Mouse (Mus musculus): ENCODE results near the gene Cdc42bpb. TPM values are rescaled to one million over a fixed set of nuclear protein-coding genes. Genes with fewer than 3 reads are reported as not detected.

Cdc42bpb gene
- polyA plus RNA-seq, 1 experiment from 2014 or later = 43.4 TPM

DNA sequence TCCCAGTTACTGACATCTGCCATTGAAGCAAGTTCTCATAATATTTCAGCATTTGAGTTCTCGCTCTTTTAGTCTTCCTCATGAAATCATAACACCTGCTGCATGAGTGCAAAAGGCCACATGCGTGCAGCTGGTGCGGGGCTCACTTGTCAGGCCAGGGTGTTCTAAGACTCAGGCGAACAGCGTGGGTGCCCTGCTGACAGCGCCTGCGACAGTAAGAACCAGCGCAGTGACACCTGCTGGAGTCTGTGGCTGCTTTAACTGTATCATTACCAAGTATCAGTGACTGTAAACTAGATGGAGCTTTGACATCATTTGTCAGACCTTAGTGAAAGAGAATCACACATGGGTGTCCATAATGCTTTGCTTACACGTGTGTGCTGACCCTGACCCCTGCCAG is 126.3 kb downstream of the Cdc42bpb start:
- H3K4me2 ChIP-seq (replicated peaks; ENCODE audit: low read depth, low read length) = no peak overlapping the region
- no peak overlapping the region for H3K9ac ChIP-seq (ENCODE audit: low read depth, low read length)
- ATAC-seq (ENCODE audit: low FRiP score, low TSS enrichment) = no peak
- H3K27me3 ChIP-seq (ENCODE audit: control insufficient read depth, insufficient read depth, low read length) = no peaks in the 10 kb centered on the region
- no peak overlapping the region for H3K27ac ChIP-seq (ENCODE audit: low read depth, low read length)
- H3K9me3 ChIP-seq (ENCODE audit: control insufficient read depth, low read length) = no peaks in the 10 kb centered on the region
- H3K4me1 ChIP-seq (ENCODE audit: control insufficient read depth, insufficient read depth, low read length) = no peaks in the 10 kb centered on the region
- WGBS = 70% methylated on average over 9 of the region's 9 CpGs
- peaks cover 22% of the 10 kb centered on the region; the same call in 1 of the 2 replicates for H3K36me3 ChIP-seq (ENCODE audit: control insufficient read depth, insufficient read depth, low read length)
- no peak overlapping the region for H3K4me3 ChIP-seq (ENCODE audit: low read length)

DNA sequence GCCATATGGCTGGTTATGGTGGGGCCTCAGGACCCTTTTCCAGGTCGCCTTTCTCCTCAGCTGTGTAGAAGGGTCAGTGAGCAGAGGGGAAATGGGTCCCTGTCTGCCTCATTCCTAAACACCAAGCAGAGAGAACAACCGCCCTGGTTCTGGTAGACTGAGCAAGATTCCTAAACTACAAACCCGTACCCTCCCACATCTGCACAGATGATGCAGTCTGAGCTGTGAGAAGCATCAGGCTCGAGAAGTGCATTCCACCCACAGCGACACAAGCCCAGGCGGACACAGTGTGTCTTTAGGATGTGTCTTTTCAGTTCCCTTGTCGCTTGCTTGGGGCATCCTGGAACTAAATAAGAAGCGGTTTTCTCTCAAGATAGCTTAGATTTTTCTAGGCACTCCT is 127.4 kb downstream of the Cdc42bpb start:
- Histone ChIP-seq H3K9me3 (ENCODE audit: control insufficient read depth, low read length) (no peaks in the 10 kb centered on the region), H3K36me3 (ENCODE audit: control insufficient read depth, insufficient read depth, low read length) (peaks cover 21% of the 10 kb centered on the region; the same call in 1 of the 2 replicates), H3K4me3 (ENCODE audit: low read length) (no peak overlapping the region), H3K4me2 (replicated peaks; ENCODE audit: low read depth, low read length) (no peak overlapping the region), H3K9ac (ENCODE audit: low read depth, low read length) (no peak overlapping the region), H3K27me3 (ENCODE audit: control insufficient read depth, insufficient read depth, low read length) (no peaks in the 10 kb centered on the region), H3K27ac (ENCODE audit: low read depth, low read length) (no peak overlapping the region), H3K4me1 (ENCODE audit: control insufficient read depth, insufficient read depth, low read length) (no peaks in the 10 kb centered on the region)
- ATAC-seq (ENCODE audit: low FRiP score, low TSS enrichment) = peak; percentile 57; the same call in 1 of the 2 replicates
- WGBS = 60% methylated on average over 8 of the region's 8 CpGs

DNA sequence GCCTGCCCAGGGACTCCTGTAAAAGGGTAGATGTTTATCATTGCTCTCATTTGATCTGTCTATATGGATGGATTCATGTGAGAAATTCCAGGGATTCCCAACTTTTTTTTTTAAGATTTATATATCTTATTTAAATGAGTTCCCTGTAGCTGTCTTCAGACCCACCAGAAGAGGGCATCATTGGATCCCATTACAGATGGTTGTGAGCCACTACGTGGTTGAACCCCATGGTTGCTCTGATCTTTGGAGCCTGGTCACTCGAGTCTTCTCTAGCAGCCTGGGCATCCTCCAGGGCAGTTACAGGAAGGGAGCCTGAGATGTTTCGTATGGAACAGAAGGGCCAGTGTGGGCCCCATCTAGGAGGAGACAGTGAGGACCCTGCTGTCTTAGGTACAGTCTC is 128.4 kb downstream of the Cdc42bpb start:
- Histone ChIP-seq H3K36me3 (ENCODE audit: control insufficient read depth, insufficient read depth, low read length) (peaks cover 25% of the 10 kb centered on the region; the same call in 1 of the 2 replicates), H3K9me3 (ENCODE audit: control insufficient read depth, low read length) (no peaks in the 10 kb centered on the region), H3K4me2 (replicated peaks; ENCODE audit: low read depth, low read length) (no peak overlapping the region), H3K4me1 (ENCODE audit: control insufficient read depth, insufficient read depth, low read length) (no peaks in the 10 kb centered on the region), H3K27ac (ENCODE audit: low read depth, low read length) (no peak overlapping the region), H3K9ac (ENCODE audit: low read depth, low read length) (no peak overlapping the region), H3K27me3 (ENCODE audit: control insufficient read depth, insufficient read depth, low read length) (no peaks in the 10 kb centered on the region), H3K4me3 (ENCODE audit: low read length) (no peak overlapping the region)
- ATAC-seq (ENCODE audit: low FRiP score, low TSS enrichment) = no peak
- WGBS = 62% methylated on average over 3 of the region's 3 CpGs

DNA sequence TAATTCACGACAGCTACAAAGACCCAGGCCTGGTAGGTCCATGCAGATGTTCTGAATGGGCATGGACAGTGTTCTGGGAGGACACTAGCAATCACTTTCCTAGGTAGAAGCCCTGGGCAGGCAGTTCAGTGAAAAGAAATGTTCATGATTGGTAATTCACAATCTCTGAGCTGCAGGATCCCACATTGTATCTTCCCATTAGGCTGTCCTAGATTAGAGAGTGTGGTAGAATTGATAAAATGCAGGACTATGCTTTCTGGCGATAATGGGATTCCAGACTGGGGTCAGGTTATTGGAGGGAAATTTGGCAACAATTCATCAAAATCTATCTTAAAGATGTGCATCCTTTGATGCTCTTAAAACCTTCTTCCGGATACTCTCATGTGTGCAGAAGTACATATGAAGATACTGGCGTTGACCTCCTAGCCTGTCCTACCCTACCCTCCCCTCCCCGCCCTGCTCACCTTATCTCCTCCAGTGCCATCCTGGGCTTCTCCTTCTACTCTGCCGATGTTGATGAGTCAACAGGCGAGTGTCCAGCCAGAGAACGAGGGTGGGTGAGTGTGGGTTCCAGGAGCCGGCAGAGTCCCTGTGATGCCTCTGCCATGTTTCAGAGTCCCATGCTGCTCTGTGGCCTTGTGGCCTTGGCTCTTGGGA is 130.6 kb downstream of the Cdc42bpb start:
- no peak for ATAC-seq (ENCODE audit: low FRiP score, low TSS enrichment)
- WGBS = 92% methylated on average over 9 of the region's 9 CpGs
- Histone ChIP-seq H3K9me3 (ENCODE audit: control insufficient read depth, low read length) (no peaks in the 10 kb centered on the region), H3K4me1 (ENCODE audit: control insufficient read depth, insufficient read depth, low read length) (no peaks in the 10 kb centered on the region), H3K9ac (ENCODE audit: low read depth, low read length) (no peak overlapping the region), H3K4me2 (replicated peaks; ENCODE audit: low read depth, low read length) (no peak overlapping the region), H3K4me3 (ENCODE audit: low read length) (no peak overlapping the region), H3K27me3 (ENCODE audit: control insufficient read depth, insufficient read depth, low read length) (no peaks in the 10 kb centered on the region), H3K27ac (ENCODE audit: low read depth, low read length) (no peak overlapping the region), H3K36me3 (ENCODE audit: control insufficient read depth, insufficient read depth, low read length) (peaks cover 25% of the 10 kb centered on the region; the same call in 1 of the 2 replicates)

DNA sequence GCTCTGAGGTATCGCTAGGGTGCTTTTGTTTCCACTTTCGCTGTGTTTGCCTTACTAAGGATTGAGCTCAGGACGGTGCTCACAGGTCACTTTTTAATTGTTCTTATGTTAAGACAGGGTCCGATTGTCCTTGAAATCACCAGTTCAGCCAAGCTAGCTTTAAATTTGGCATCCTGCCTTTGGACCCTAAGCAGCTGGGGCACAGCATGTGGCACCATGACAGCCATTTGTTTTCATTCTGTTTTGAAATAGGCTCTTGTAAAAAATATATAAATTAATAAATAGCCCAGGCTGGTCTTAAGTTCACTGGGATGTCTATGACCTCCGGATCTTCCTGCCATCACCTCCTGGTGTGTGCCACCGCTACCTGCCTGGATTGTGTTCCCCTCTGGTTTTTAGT is 132.4 kb downstream of the Cdc42bpb start:
- WGBS = 90% methylated on average over 6 of the region's 6 CpGs
- H3K27ac ChIP-seq (ENCODE audit: low read depth, low read length) = no peak overlapping the region
- ATAC-seq (ENCODE audit: low FRiP score, low TSS enrichment) = no peak

DNA sequence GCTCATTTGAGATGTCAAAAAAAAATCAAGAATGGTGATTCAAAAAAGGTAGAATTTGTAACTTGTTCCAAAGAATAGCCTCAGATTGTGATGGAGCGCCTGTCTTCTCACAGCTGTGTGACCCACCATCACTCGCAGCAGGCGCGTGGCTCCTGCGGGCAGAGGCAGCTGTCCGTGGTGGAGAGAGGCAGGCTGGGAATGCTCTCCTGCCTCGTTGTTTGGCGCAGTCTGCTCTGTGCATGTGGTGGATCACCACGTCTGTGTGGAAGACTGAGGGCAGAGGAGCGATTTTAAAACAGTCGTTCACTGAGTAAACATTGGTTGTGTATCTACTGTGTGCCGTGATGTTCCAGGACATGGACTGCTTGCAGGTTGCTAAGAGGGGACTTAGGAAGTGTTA is 133.8 kb downstream of the Cdc42bpb start:
- Histone ChIP-seq H3K9me3 (ENCODE audit: control insufficient read depth, low read length) (no peaks in the 10 kb centered on the region), H3K9ac (ENCODE audit: low read depth, low read length) (no peak overlapping the region), H3K27me3 (ENCODE audit: control insufficient read depth, insufficient read depth, low read length) (no peaks in the 10 kb centered on the region), H3K4me1 (ENCODE audit: control insufficient read depth, insufficient read depth, low read length) (peaks cover 10% of the 10 kb centered on the region; the same call in 1 of the 2 replicates), H3K4me2 (replicated peaks; ENCODE audit: low read depth, low read length) (no peak overlapping the region), H3K27ac (ENCODE audit: low read depth, low read length) (no peak overlapping the region), H3K4me3 (ENCODE audit: low read length) (no peak overlapping the region), H3K36me3 (ENCODE audit: control insufficient read depth, insufficient read depth, low read length) (peaks cover 25% of the 10 kb centered on the region; the same call in 1 of the 2 replicates)
- no peak for ATAC-seq (ENCODE audit: low FRiP score, low TSS enrichment)
- WGBS = 92% methylated on average over 12 of the region's 12 CpGs

More for the DNA sequence above, 132.4 kb downstream of the Cdc42bpb start:
- Histone ChIP-seq H3K36me3 (ENCODE audit: control insufficient read depth, insufficient read depth, low read length) (peaks cover 25% of the 10 kb centered on the region; the same call in 1 of the 2 replicates), H3K9ac (ENCODE audit: low read depth, low read length) (no peak overlapping the region), H3K4me3 (ENCODE audit: low read length) (no peak overlapping the region), H3K4me1 (ENCODE audit: control insufficient read depth, insufficient read depth, low read length) (no peaks in the 10 kb centered on the region), H3K9me3 (ENCODE audit: control insufficient read depth, low read length) (no peaks in the 10 kb centered on the region), H3K27me3 (ENCODE audit: control insufficient read depth, insufficient read depth, low read length) (no peaks in the 10 kb centered on the region), H3K4me2 (replicated peaks; ENCODE audit: low read depth, low read length) (no peak overlapping the region)

Other genes starting within 250 kb of the Cdc42bpb start
- 12.5 and 14.0 TPM in 2 replicates for gene Traf3, start 211.3 kb downstream of the Cdc42bpb start, polyA plus RNA-seq (2014; fragmentation: Nextera tagmentation; extraction: Ambion mirVana)
- not detected in 2 replicates for gene 4930595D18Rik, start 193.2 kb downstream of the Cdc42bpb start, polyA plus RNA-seq (2014; fragmentation: Nextera tagmentation; extraction: Ambion mirVana)
- gene Amn, start 106.6 kb downstream of the Cdc42bpb start, polyA plus RNA-seq (2014; fragmentation: Nextera tagmentation; extraction: Ambion mirVana) = 7.8 and 14.5 TPM in 2 replicates
- 5.8 and 9.9 TPM in 2 replicates for gene Lbhd2, start 29.1 kb upstream of the Cdc42bpb start, polyA plus RNA-seq (2014; fragmentation: Nextera tagmentation; extraction: Ambion mirVana)
- gene Exoc3l4, start 39.3 kb upstream of the Cdc42bpb start, polyA plus RNA-seq (2014; fragmentation: Nextera tagmentation; extraction: Ambion mirVana) = 10.8 and 10.9 TPM in 2 replicates
- 16.5 and 18.8 TPM in 2 replicates for gene Tnfaip2, start 64.8 kb upstream of the Cdc42bpb start, polyA plus RNA-seq (2014; fragmentation: Nextera tagmentation; extraction: Ambion mirVana)
- 123 and 137 TPM in 2 replicates for gene Gm266, start 108.1 kb upstream of the Cdc42bpb start, polyA plus RNA-seq (2014; fragmentation: Nextera tagmentation; extraction: Ambion mirVana)
- 605 and 611 TPM in 2 replicates for gene Eif5, start 160.3 kb upstream of the Cdc42bpb start, polyA plus RNA-seq (2014; fragmentation: Nextera tagmentation; extraction: Ambion mirVana)
- 61.5 and 73.6 TPM in 2 replicates for gene Mark3, start 196.8 kb upstream of the Cdc42bpb start, polyA plus RNA-seq (2014; fragmentation: Nextera tagmentation; extraction: Ambion mirVana)

All from kidney, embryonic 14.5 days (tissue).